Mouse (Mus musculus) heart, postnatal 0 days (tissue): ENCODE data around the gene Nudt22.

Experiments used
- CTCF ChIP-seq: IDR thresholded peaks from 2 replicates; pipeline ENCODE4 v1.5.1; 2016; ENCODE audit warnings: antibody characterized with exemption, control low read depth, low read depth
- EP300 ChIP-seq: IDR thresholded peaks from 2 replicates; pipeline ENCODE4 v1.6.1; 2016; ENCODE audit warnings: antibody characterized with exemption, low read depth

DNA sequence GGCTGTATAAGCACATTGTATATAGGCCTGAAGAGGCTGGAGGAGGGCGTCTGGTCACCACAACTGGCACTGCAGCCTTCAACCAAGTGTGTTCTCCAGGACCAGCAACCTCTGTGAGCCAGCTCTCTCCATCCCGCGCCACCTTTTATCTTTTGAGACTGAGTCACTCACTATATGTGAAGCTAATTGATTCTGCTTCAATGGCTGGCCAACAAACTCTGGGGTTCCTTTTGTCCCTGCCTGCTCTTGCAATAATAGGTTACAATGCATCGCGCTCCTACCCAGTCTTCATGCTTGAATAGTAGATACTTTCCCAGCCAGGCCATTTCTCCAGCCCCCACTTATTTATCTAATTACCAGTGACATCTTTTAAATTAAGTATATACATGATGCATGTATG, 12.3 kb downstream of the Nudt22 start:
- no peak for TF ChIP-seq CTCF
- no peak for TF ChIP-seq EP300
